Mouse (Mus musculus) limb, embryonic 11.5 days (tissue): ENCODE measurements around the gene Galnt17. TPM values are rescaled to one million over a fixed set of nuclear protein-coding genes. Genes with fewer than 3 reads are reported as not detected.

Source experiments
- ATAC-seq: fragments of 200-750 bp; cut with Nextera tagmentation; 2 replicates; pipeline ENCODE4 v1.8.0; 2017; ENCODE audit warnings: low read depth; ENCODE audit not compliant: insufficient number of reproducible peaks, low FRiP score, low TSS enrichment
- DNase-seq: peaks from one replicate; pipeline ENCODE4 v3.0.0-alpha.2; 2015; ENCODE audit warnings: low spot score
- H3K27ac ChIP-seq: fragments of 300-500 bp; sonication (generic); replicated peaks from 2 replicates; pipeline ENCODE4 v1.5.1; 2014; ENCODE audit warnings: low read depth, mild to moderate bottlenecking, low read length
- H3K27me3 ChIP-seq: fragments of 300-500 bp; sonication (generic); 2 replicates; pipeline ENCODE4 v1.6.1; 2014; ENCODE audit warnings: mild to moderate bottlenecking, low read length, mixed read lengths; ENCODE audit not compliant: control insufficient read depth, insufficient read depth
- H3K36me3 ChIP-seq: fragments of 300-500 bp; sonication (generic); 2 replicates; pipeline ENCODE4 v1.6.1; 2014; ENCODE audit warnings: mild to moderate bottlenecking, low read length, moderate library complexity, mixed read lengths; ENCODE audit not compliant: control insufficient read depth, insufficient read depth
- H3K4me1 ChIP-seq: fragments of 300-500 bp; sonication (generic); 2 replicates; pipeline ENCODE4 v1.6.1; 2014; ENCODE audit warnings: low read length, mixed read lengths; ENCODE audit not compliant: control insufficient read depth, insufficient read depth
- H3K4me2 ChIP-seq: fragments of 300-500 bp; sonication (generic); 2 replicates; pipeline ENCODE4 v1.6.1; 2014; ENCODE audit warnings: low read depth, mild to moderate bottlenecking, moderate library complexity; ENCODE audit not compliant: severe bottlenecking
- H3K4me3 ChIP-seq: fragments of 300-500 bp; sonication (generic); 2 replicates; pipeline ENCODE4 v1.5.1; 2014; ENCODE audit warnings: low read depth, low read length
- H3K9ac ChIP-seq: fragments of 300-500 bp; sonication (generic); 2 replicates; pipeline ENCODE4 v1.6.1; 2014; ENCODE audit warnings: mild to moderate bottlenecking, low read length
- H3K9me3 ChIP-seq: fragments of 300-500 bp; sonication (generic); 2 replicates; pipeline ENCODE4 v1.6.1; 2016; ENCODE audit warnings: low read length; ENCODE audit not compliant: control insufficient read depth
- WGBS: fragments of 180-500 bp; shearing (Covaris S2); extraction: QIAGEN DNeasy Blood & Tissue Kit; methylation state at CpG from one replicate; pipeline ENCODE4 v1.1.7; 2014; 5-methylcytosine and 5-hydroxymethylcytosine counted together
- polyA plus RNA-seq: library from polyadenylated mRNA; unstranded; fragments of >200 nt; fragmentation: Nextera tagmentation; extraction: Ambion mirVana; gene quantifications from 2 replicates; pipeline ENCODE4 v1.2.1, GENCODE M21; 2014

Galnt17 gene
- polyA plus RNA-seq, 1 experiment from 2014 or later: 1.1 TPM

- ATAC-seq: no peak
- Histone ChIP-seq H3K9me3 (no peaks in the 10 kb centered on the region), H3K4me1 (no peaks in the 10 kb centered on the region), H3K36me3 (no peaks in the 10 kb centered on the region), H3K27ac (no peak overlapping the region), H3K9ac (no peak overlapping the region), H3K4me3 (no peak overlapping the region), H3K4me2 (no peak overlapping the region), H3K27me3 (no peaks in the 10 kb centered on the region)
- WGBS: 84% methylated on average over 18 of the region's 18 CpGs
- DNase-seq: no peak
Measured at GRCm38 (mm10) chr5:131022396-131022993, 285.8 kb downstream of the Galnt17 start.

GRCm38 (mm10) chr5:131020936-131021335, 287.4 kb downstream of the Galnt17 start:
- no peak for ATAC-seq
- 82% methylated on average over 5 of the region's 5 CpGs for WGBS

GRCm38 (mm10) chr5:131019346-131019965, 288.8 kb downstream of the Galnt17 start:
- 67% methylated on average over 9 of the region's 9 CpGs for WGBS
- H3K4me1 ChIP-seq: no peaks in the 10 kb centered on the region
- ATAC-seq (no peak), DNase-seq (no peak)
- H3K27me3 ChIP-seq: no peaks in the 10 kb centered on the region
- no peaks in the 10 kb centered on the region for H3K36me3 ChIP-seq
- no peak overlapping the region for H3K4me2 ChIP-seq
- no peaks in the 10 kb centered on the region for H3K9me3 ChIP-seq
- no peak overlapping the region for H3K4me3 ChIP-seq
- no peak overlapping the region for H3K27ac ChIP-seq
- no peak overlapping the region for H3K9ac ChIP-seq

More at GRCm38 (mm10) chr5:131020936-131021335, 287.4 kb downstream of the Galnt17 start:
- no peak overlapping the region for H3K9ac ChIP-seq
- DNase-seq: no peak
- no peaks in the 10 kb centered on the region for H3K4me1 ChIP-seq
- H3K4me3 ChIP-seq: no peak overlapping the region
- no peaks in the 10 kb centered on the region for H3K27me3 ChIP-seq
- H3K9me3 ChIP-seq: no peaks in the 10 kb centered on the region
- H3K27ac ChIP-seq: no peak overlapping the region
- no peak overlapping the region for H3K4me2 ChIP-seq
- H3K36me3 ChIP-seq: no peaks in the 10 kb centered on the region

GRCm38 (mm10) chr5:131016066-131016465, 292.2 kb downstream of the Galnt17 start:
- ATAC-seq (no peak), DNase-seq (no peak)
- Histone ChIP-seq H3K36me3 (no peaks in the 10 kb centered on the region), H3K27ac (no peak overlapping the region), H3K9ac (no peak overlapping the region), H3K9me3 (no peaks in the 10 kb centered on the region), H3K27me3 (no peaks in the 10 kb centered on the region), H3K4me3 (no peak overlapping the region), H3K4me1 (no peaks in the 10 kb centered on the region), H3K4me2 (no peak overlapping the region)
- 92% methylated on average over 4 of the region's 4 CpGs for WGBS

GRCm38 (mm10) chr5:131015341-131015740, 293.0 kb downstream of the Galnt17 start:
- no peaks in the 10 kb centered on the region for H3K27me3 ChIP-seq
- no peaks in the 10 kb centered on the region for H3K36me3 ChIP-seq
- H3K4me1 ChIP-seq: no peaks in the 10 kb centered on the region
- H3K4me2 ChIP-seq: no peak overlapping the region
- 83% methylated on average over 9 of the region's 9 CpGs for WGBS
- no peak overlapping the region for H3K9ac ChIP-seq
- ATAC-seq: no peak
- DNase-seq: no peak
- H3K27ac ChIP-seq: no peak overlapping the region
- H3K4me3 ChIP-seq: no peak overlapping the region
- H3K9me3 ChIP-seq: no peaks in the 10 kb centered on the region

- Histone ChIP-seq H3K4me1 (no peaks in the 10 kb centered on the region), H3K9ac (no peak overlapping the region), H3K4me2 (no peak overlapping the region), H3K27me3 (no peaks in the 10 kb centered on the region), H3K4me3 (no peak overlapping the region), H3K27ac (no peak overlapping the region), H3K36me3 (no peaks in the 10 kb centered on the region), H3K9me3 (no peaks in the 10 kb centered on the region)
- WGBS: 82% methylated on average over 7 of the region's 7 CpGs
- no peak for DNase-seq
- no peak for ATAC-seq
Measured at GRCm38 (mm10) chr5:131013816-131014215, 294.5 kb downstream of the Galnt17 start.

- H3K4me2 ChIP-seq: no peak overlapping the region
- no peak overlapping the region for H3K4me3 ChIP-seq
- H3K9me3 ChIP-seq: no peaks in the 10 kb centered on the region
- H3K27ac ChIP-seq: no peak overlapping the region
- 70% methylated on average over 3 of the region's 3 CpGs for WGBS
- ATAC-seq (no peak), DNase-seq (no peak)
- H3K4me1 ChIP-seq: no peaks in the 10 kb centered on the region
- H3K27me3 ChIP-seq: no peaks in the 10 kb centered on the region
- H3K36me3 ChIP-seq: no peaks in the 10 kb centered on the region
- no peak overlapping the region for H3K9ac ChIP-seq
Measured at GRCm38 (mm10) chr5:131013101-131013500, 295.2 kb downstream of the Galnt17 start.

GRCm38 (mm10) chr5:131009510-131009909, 298.8 kb downstream of the Galnt17 start:
- WGBS: 55% methylated on average over 6 of the region's 6 CpGs
- ATAC-seq: no peak
- no peaks in the 10 kb centered on the region for H3K9me3 ChIP-seq
- H3K9ac ChIP-seq: no peak overlapping the region
- no peak overlapping the region for H3K4me2 ChIP-seq
- H3K27ac ChIP-seq: no peak overlapping the region
- no peaks in the 10 kb centered on the region for H3K27me3 ChIP-seq
- DNase-seq: peak; percentile 64
- no peaks in the 10 kb centered on the region for H3K36me3 ChIP-seq
- H3K4me1 ChIP-seq: no peaks in the 10 kb centered on the region
- no peak overlapping the region for H3K4me3 ChIP-seq

- 94% methylated on average over 5 of the region's 5 CpGs for WGBS
- DNase-seq (no peak), ATAC-seq (no peak)
- H3K4me2 ChIP-seq: no peak overlapping the region
- H3K36me3 ChIP-seq: no peaks in the 10 kb centered on the region
- no peaks in the 10 kb centered on the region for H3K27me3 ChIP-seq
- H3K4me1 ChIP-seq: no peaks in the 10 kb centered on the region
- no peak overlapping the region for H3K9ac ChIP-seq
- no peaks in the 10 kb centered on the region for H3K9me3 ChIP-seq
- no peak overlapping the region for H3K4me3 ChIP-seq
- no peak overlapping the region for H3K27ac ChIP-seq
Measured at GRCm38 (mm10) chr5:131008507-131008906, 299.8 kb downstream of the Galnt17 start.
